Mouse (Mus musculus) cerebellum, adult 11-12 months (tissue): ENCODE data around the gene Clic3.

ENCODE experiments used
- DNase-seq: peaks from one replicate; pipeline ENCODE4 v3.0.0; 2022

Gene Clic3

GRCm38 (mm10) chr2:25450853-25451647 is 5.6 kb upstream of the Clic3 start:
- DNase-seq = no peak

- DNase-seq = no peak
These were observed 3.7 kb upstream of the Clic3 start for GRCm38 (mm10) chr2:25452951-25453350.

GRCm38 (mm10) chr2:25457022-25457896 is 621 bp downstream of the Clic3 start:
- peak; percentile 73 for DNase-seq

GRCm38 (mm10) chr2:25458911-25459310 is 2.3 kb downstream of the Clic3 start:
- peak; percentile 70 for DNase-seq

GRCm38 (mm10) chr2:25460135-25460534 is 3.5 kb downstream of the Clic3 start:
- DNase-seq = peak; percentile 81

GRCm38 (mm10) chr2:25460551-25461309 is 4.1 kb downstream of the Clic3 start, which contains the start of gene Paxx:
TSS of gene Paxx (minus strand) at chr2:25461094.
- DNase-seq = peak; percentile 97

GRCm38 (mm10) chr2:25461407-25461806 is 4.8 kb downstream of the Clic3 start:
- DNase-seq = no peak

GRCm38 (mm10) chr2:25463630-25464029 is 7.0 kb downstream of the Clic3 start:
- peak; percentile 76 for DNase-seq

- DNase-seq = no peak
These were observed 8.6 kb downstream of the Clic3 start for GRCm38 (mm10) chr2:25465256-25465655.

GRCm38 (mm10) chr2:25465816-25466635 is 9.4 kb downstream of the Clic3 start:
- peak; percentile 68 for DNase-seq

GRCm38 (mm10) chr2:25467606-25468303 is 11.1 kb downstream of the Clic3 start:
- DNase-seq = no peak

- peak; percentile 81 for DNase-seq
These were observed 12.6 kb downstream of the Clic3 start for GRCm38 (mm10) chr2:25468962-25469915.

GRCm38 (mm10) chr2:25469969-25470368 is 13.3 kb downstream of the Clic3 start, which contains the start of gene Ptgds:
TSS of gene Ptgds (minus strand) at chr2:25470046.
- peak; percentile 53 for DNase-seq

- no peak for DNase-seq
These were observed 15.9 kb downstream of the Clic3 start for GRCm38 (mm10) chr2:25472550-25472949.

- DNase-seq = peak; percentile 66
These were observed 20.9 kb downstream of the Clic3 start for GRCm38 (mm10) chr2:25477541-25477940.

- peak; percentile 99 for DNase-seq
These were observed 21.5 kb downstream of the Clic3 start for GRCm38 (mm10) chr2:25477967-25478675.

- no peak for DNase-seq
These were observed 23.1 kb downstream of the Clic3 start for GRCm38 (mm10) chr2:25479551-25480311.

- DNase-seq = no peak
These were observed 23.9 kb downstream of the Clic3 start for GRCm38 (mm10) chr2:25480541-25480940.

GRCm38 (mm10) chr2:25482969-25483368 is 26.3 kb downstream of the Clic3 start:
- peak; percentile 74 for DNase-seq
